Mouse (Mus musculus) skeletal muscle tissue, adult 2 months (tissue): ENCODE data around the gene Lamtor1.

ENCODE experiments used
- DNase-seq: peaks from one replicate; pipeline ENCODE4 v3.0.0-alpha.2; 2012; ENCODE audit warnings: low read depth, low spot score

The Lamtor1 gene

GRCm38 (mm10) chr7:101955862-101956261, 50.2 kb downstream of the Lamtor1 start:
- no peak for DNase-seq

DNA sequence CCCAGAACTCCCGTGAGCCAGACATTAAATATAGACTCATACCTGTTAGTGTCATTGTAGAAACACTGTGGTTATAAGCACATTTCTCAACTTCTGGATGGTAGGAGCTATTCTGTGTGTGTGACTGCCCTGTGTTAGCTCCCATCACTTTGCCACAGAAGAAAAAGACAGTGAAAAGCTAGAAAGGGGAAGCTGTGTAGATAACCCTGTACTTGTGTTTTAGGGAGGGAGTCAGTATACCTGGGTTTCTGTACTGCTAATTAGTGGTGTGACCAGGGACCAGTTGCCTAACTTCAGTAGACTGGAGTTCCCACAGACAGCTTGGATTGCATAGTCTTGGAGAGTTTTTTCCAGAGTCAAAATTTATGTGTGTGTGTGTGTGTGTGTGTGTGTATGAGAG, 50.8 kb downstream of the Lamtor1 start:
- DNase-seq = no peak

DNA sequence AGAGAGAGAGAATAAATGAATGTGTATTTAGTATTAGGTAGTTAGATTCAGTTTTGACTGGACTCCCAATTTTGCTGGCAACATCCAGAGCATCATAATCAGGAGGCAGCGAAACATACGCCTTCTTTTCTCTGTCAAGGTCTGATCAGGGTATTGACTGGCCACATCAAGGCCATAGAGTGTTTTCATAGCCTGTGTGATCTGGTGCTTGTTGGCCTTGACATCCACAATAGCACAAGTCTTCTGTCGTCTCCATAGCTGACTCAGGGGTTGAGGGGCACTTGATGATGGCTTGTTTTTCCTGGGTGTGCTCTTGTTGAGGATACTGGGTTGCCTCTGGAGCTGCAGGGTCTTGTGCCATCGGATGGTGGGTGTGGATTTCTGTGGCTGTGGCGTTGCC, 51.2 kb downstream of the Lamtor1 start:
- no peak for DNase-seq

- DNase-seq = no peak
Measured at GRCm38 (mm10) chr7:101962829-101963228, 57.1 kb downstream of the Lamtor1 start.

GRCm38 (mm10) chr7:101963621-101964020, 57.9 kb downstream of the Lamtor1 start:
- no peak for DNase-seq

GRCm38 (mm10) chr7:101964551-101964950, 58.8 kb downstream of the Lamtor1 start:
- no peak for DNase-seq

DNA sequence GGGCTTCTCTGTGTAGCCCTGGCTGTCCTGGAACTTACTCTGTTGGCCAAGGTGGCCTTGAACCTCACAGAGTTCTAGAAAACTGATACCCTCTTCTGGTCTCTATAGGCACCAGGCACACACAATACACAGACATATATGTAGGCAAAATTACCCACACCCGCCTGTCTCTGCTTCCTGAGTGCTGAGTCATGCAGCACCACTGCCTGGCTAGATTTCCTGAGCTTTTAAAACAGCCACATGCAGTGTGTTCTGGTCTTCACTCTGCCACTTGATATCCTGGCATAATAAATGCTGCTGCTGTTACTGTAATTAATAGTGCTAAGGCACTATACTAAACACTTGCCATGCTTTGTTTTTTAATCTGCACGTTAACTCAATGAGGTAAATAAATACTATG, 59.9 kb downstream of the Lamtor1 start:
- DNase-seq = no peak

DNA sequence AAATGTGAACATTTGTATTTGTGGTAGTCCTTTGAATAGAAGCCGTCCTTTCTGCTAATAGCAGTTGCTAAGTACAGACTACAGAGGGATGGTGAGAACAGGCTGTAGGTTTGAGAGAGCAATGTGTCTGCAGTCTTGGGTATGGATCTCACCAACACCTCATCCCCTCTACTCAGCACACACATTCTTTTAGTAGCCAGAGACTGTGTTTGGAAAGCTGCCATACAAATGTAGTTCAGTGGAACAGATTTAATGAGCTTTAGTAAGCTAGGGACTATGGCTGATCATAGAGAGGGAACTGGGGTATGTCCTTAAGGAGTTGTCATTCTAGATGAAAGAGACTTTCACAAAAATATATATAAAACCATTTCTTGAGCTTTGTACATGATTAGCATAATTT, 61.6 kb downstream of the Lamtor1 start:
- DNase-seq = no peak

DNA sequence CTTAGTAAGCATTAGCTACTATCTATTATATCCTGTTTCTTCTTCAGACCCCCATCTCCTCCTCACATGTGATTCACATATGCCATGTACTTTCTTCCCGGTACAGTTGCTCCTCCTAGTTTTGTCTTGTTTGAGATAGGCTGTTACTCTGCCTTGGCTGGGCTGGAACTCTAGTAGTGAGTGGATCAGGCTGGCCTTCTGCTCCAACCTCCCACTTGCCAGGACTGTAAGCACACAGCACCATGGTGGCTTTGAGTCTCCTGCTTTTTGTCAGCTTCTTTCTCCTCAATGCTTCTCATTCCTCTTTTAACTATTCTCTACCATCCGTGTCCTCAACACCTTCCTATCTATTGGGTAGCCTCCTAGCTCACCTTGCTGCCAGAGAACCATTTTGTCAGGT, 63.0 kb downstream of the Lamtor1 start:
- no peak for DNase-seq

DNA sequence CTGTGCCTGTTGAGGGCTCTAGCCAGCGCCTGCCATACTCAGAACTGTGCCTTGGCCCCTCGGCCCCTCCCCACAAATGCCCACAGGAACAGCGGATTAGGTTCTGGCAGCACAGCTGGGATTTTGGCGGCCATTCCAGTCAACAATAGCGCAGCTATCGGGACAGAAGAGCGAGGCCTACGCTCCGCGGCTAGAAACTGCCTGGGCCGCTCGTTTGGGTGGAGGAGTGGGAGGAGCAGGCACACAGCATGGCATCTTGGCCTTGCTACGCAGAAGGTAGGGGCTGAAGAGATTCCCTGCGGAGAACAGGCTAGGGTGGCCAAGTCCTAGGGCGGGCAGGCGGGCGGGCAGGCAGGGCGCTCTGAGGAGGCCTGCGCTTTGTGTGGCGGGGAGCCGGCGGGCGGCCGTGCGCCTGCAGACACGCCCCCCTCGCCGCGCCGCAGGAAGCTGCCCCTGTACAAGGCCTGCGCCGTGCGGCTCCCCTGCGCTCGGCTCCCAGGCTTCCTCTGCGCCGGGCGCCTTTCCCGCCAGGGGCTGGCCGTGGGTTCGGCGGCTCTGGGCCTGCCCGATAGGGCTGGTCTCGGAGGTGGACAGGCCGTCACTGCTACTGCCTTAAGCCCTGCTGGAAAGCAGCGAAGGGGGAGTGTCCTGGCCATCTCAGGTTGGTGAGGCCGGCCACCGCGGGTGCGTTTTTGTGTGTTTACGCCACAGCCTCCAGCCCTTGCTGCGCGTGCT, 64.2 kb downstream of the Lamtor1 start:
- peak; percentile 70 for DNase-seq

DNA sequence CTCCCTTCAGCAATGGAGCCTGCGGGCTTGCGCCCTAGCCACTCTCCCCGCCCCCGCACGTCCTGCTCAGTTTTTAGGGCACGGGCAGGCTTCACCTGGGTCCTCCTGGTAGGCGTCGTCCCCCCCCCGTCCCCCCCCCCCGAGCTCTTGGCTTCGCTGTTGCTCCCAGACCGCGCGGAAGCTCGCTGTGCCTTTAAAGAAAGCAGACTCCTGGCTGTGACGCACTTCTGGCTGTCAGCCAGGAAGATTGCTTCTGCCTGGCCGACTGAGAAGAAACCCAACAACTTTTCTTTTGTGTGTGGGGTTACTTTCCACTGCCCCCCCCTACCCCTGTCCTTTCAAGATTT, 64.7 kb downstream of the Lamtor1 start:
- DNase-seq = peak; percentile 96

DNA sequence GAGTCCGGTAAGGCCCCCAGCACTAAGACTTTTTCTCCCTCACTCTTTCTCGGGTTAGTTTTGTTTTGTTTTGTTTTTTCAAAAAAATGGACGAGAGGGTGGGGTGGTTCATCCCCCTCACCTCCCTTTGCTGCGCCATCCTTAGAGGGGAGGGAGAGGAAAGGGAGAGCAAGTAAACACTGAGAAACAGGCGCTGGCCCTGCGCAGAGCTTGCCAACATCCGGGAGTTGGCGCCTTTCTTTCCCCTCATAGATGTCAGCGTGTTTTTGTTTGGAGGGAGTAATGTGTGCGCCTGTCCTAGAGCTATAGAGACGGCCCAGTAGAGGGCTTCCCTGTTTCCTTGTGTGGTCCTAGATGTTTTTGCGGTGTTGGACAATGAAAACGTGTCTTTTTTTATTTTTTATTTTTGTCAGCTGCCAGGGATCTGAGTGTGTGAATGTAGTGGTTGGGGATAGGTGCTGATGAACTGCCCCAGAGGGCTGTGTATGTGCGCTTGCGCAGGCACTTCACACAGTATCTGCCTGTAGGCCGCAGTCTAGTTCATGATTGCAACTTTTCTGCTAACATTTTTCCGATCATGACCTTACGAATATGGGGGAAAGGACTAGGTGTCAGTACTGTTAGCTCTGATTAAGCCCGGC, 65.2 kb downstream of the Lamtor1 start:
- peak; percentile 69 for DNase-seq

DNA sequence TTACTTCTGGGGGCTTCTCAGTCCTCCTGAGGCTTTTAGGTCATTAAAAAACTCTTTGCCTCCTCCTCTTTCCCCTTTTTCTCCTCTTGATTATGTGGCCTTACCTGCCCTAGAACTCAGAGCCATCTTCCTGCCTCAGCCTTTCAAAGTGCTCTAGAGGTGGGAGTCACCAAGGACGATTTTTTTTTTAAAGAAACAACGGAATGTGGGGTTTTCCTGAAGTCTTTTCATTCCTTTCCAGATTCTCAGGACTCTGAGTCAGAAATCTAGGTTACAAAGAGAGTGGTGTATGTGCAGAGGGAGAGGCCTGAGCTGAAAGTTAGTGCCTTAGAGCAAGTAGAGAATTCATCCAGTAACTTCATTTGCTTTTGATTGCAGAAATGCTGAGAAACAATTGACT, 66.0 kb downstream of the Lamtor1 start:
- no peak for DNase-seq

- DNase-seq = no peak
Measured at GRCm38 (mm10) chr7:101973730-101974129, 68.0 kb downstream of the Lamtor1 start.

GRCm38 (mm10) chr7:101974505-101974904, 68.8 kb downstream of the Lamtor1 start:
- DNase-seq = peak; percentile 47
